Mouse (Mus musculus) hindbrain, embryonic 16.5 days (tissue): ENCODE results near the gene Psors1c2. TPM values are rescaled to one million over a fixed set of nuclear protein-coding genes. Genes with fewer than 3 reads are reported as not detected.

Experiments used
- ATAC-seq: fragments of 200-750 bp; cut with Nextera tagmentation; 2 replicates; pipeline ENCODE4 v1.8.0; 2017; ENCODE audit warnings: moderate TSS enrichment, moderate library complexity
- H3K27ac ChIP-seq: fragments of 300-500 bp; sonication (generic); 2 replicates; pipeline ENCODE4 v1.5.1; 2014; ENCODE audit warnings: low read depth, mild to moderate bottlenecking, control low read depth, low read length, moderate library complexity
- H3K27me3 ChIP-seq: fragments of 300-500 bp; sonication (generic); replicated peaks from 2 replicates; pipeline ENCODE4 v1.6.1; 2014; ENCODE audit warnings: low read length; ENCODE audit not compliant: control insufficient read depth, insufficient read depth
- H3K36me3 ChIP-seq: fragments of 300-500 bp; sonication (generic); 2 replicates; pipeline ENCODE4 v1.6.1; 2014; ENCODE audit warnings: mild to moderate bottlenecking, low read length, moderate library complexity, mixed read lengths; ENCODE audit not compliant: control insufficient read depth, insufficient read depth
- H3K4me1 ChIP-seq: fragments of 300-500 bp; sonication (generic); 2 replicates; pipeline ENCODE4 v1.6.1; 2014; ENCODE audit warnings: low read depth, low read length; ENCODE audit not compliant: control insufficient read depth, insufficient read depth
- H3K4me2 ChIP-seq: fragments of 300-500 bp; sonication (generic); 2 replicates; pipeline ENCODE4 v1.6.1; 2014; ENCODE audit warnings: mild to moderate bottlenecking, low read length, control low read depth, moderate library complexity
- H3K4me3 ChIP-seq: fragments of 300-500 bp; sonication (generic); 2 replicates; pipeline ENCODE4 v1.5.1; 2014; ENCODE audit warnings: mild to moderate bottlenecking, low read length, control low read depth, moderate library complexity
- H3K9ac ChIP-seq: fragments of 300-500 bp; sonication (generic); 2 replicates; pipeline ENCODE4 v1.6.1; 2014; ENCODE audit warnings: low read depth, mild to moderate bottlenecking, control low read depth, low read length, moderate library complexity
- H3K9me3 ChIP-seq: fragments of 300-500 bp; sonication (generic); 2 replicates; pipeline ENCODE4 v1.6.1; 2014; ENCODE audit warnings: mild to moderate bottlenecking, low read length, moderate library complexity; ENCODE audit not compliant: control insufficient read depth
- WGBS: fragments of 180-500 bp; shearing (Covaris S2); extraction: QIAGEN DNeasy Blood & Tissue Kit; methylation state at CpG from one replicate; pipeline ENCODE4 v1.1.7; 2014; 5-methylcytosine and 5-hydroxymethylcytosine counted together
- polyA plus RNA-seq: library from polyadenylated mRNA; unstranded; fragments of >200 nt; fragmentation: Nextera tagmentation; extraction: Ambion mirVana; gene quantifications from 2 replicates; pipeline ENCODE4 v1.2.1, GENCODE M21; 2015

The Psors1c2 gene
- polyA plus RNA-seq, 1 experiment from 2014 or later, result 0.94 TPM

DNA sequence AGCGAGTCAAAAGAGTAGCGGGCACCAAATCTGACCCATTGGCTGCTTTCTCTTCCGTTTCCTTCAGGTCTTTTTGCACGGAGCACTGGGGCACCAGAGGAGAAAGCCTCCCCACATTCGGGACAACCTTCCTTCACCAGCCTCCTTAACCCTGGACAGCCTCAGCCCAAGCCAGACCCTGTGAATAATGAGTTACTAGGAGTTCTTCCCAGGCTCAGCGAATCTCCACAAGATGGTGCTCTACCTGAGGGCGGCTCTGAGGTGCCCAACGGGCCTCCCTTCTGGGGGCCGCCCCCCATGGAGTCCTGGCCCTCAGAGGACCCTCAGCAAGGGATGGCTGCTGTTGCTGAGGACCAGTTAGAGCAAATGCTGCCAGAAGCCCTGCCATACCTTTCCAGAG is 34.8 kb downstream of the Psors1c2 start:
- WGBS, result 27% methylated on average over 9 of the region's 9 CpGs
- 0 out of 2 replicates have a peak, but pooled peaks cover 4% of the 10 kb centered on the region for H3K27me3 ChIP-seq
- no peak overlapping the region for H3K4me2 ChIP-seq
- H3K4me3 ChIP-seq, result no peak overlapping the region
- H3K4me1 ChIP-seq, result peaks cover 10% of the 10 kb centered on the region
- no peak for ATAC-seq
- no peaks in the 10 kb centered on the region for H3K9me3 ChIP-seq
- no peak overlapping the region; the same call in 1 of the 2 replicates for H3K9ac ChIP-seq
- no peak overlapping the region for H3K27ac ChIP-seq
- no peaks in the 10 kb centered on the region for H3K36me3 ChIP-seq

DNA sequence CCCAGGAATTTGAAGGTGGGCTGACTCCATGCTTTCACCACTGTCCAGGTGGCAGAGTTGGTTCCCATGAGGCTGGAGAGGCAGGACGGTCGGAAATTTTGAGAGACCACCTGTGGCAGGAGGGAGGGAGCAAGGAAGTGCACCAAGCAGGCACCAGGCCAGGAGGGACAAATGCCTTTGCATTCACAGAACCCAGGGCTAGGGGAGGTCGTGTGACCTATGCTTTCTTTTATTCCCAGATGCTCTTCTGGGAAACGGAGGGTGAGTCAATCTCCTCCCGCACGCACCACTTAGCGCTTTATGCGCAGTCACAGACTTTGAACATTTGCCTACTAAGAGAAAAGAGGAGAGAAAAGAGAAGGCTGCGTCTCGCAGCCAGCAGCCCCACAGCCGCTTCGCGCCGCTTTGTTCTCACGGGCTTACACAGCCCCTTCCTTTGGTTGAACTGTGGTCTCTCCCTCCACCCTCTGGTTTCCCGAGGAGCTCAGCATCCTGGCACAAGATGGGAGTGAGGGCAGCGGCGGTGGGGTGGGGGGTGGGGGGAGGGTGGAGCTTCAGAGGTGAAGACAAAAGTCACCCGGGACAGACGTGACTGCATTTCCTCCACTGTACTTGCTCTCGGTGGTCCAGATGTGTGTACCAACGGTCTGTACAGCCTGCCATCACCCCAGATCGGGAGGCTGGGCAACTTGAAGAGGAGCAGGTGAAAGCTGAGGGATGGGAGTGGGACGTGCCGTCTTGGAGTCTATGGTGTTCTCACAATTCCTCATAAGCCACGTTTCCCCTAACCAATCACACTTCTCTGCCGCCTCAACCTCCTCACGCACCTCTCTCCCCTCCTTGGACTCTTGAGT is 36.3 kb downstream of the Psors1c2 start:
- peak; percentile 75 for ATAC-seq
- Histone ChIP-seq H3K9me3 (no peaks in the 10 kb centered on the region), H3K9ac (peak overlapping the region; percentile 59), H3K36me3 (no peaks in the 10 kb centered on the region), H3K27ac (no peak overlapping the region), H3K4me2 (peak overlapping the region; percentile 67), H3K4me3 (peak overlapping the region; percentile 34), H3K4me1 (peaks cover 10% of the 10 kb centered on the region), H3K27me3 (0 out of 2 replicates have a peak, but pooled peaks cover 4% of the 10 kb centered on the region)
- 3% methylated on average over 28 of the region's 28 CpGs for WGBS

DNA sequence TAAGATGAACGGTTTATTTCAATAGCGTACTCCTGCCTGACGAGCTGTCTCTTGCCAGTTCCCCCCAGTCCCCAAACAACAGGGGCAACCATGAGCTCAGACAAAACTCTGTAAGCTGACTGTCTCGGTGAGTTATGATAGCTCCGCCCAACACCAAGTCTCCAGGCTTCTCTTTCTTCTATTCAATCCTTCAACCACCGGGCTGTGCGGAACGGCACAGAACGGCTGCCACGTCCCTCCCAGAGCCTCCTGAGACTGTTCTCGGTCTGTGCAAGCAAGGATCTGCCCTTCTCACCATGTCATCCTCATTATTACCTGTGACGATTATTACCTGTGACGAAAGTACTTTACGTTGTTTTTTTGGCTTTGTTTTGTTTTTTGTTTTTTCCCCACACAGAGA is 37.8 kb downstream of the Psors1c2 start:
- Histone ChIP-seq H3K4me2 (no peak overlapping the region), H3K4me1 (peaks cover 10% of the 10 kb centered on the region), H3K4me3 (no peak overlapping the region), H3K9me3 (no peaks in the 10 kb centered on the region), H3K36me3 (no peaks in the 10 kb centered on the region), H3K27ac (no peak overlapping the region), H3K27me3 (0 out of 2 replicates have a peak, but pooled peaks cover 4% of the 10 kb centered on the region), H3K9ac (no peak overlapping the region)
- WGBS, result 63% methylated on average over 14 of the region's 14 CpGs
- ATAC-seq, result no peak

DNA sequence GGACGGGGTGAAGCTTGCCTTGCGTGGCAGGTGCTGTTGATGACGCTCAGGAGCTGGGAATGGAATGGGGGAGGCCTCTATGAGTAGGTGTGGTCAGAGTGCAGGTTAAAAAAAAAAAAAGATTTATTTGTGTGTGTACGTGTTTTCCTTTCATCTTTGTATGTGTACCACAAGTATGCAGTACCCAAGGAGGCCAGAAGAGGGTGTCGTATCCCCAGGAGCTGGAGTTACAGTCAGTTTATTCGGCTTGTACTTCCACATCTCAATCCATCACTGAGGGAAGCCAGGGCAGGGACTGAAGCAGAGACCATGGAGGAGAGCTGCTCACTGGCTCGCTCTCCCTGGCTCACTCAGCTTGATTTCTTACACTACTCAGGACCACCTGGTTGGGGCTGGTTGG is 38.5 kb downstream of the Psors1c2 start:
- H3K27ac ChIP-seq, result no peak overlapping the region
- ATAC-seq, result no peak
- 0 out of 2 replicates have a peak, but pooled peaks cover 4% of the 10 kb centered on the region for H3K27me3 ChIP-seq
- no peak overlapping the region for H3K4me3 ChIP-seq
- H3K36me3 ChIP-seq, result no peaks in the 10 kb centered on the region
- 96% methylated on average over 7 of the region's 7 CpGs for WGBS
- H3K4me1 ChIP-seq, result peaks cover 10% of the 10 kb centered on the region
- no peak overlapping the region for H3K4me2 ChIP-seq
- no peaks in the 10 kb centered on the region for H3K9me3 ChIP-seq
- no peak overlapping the region for H3K9ac ChIP-seq

DNA sequence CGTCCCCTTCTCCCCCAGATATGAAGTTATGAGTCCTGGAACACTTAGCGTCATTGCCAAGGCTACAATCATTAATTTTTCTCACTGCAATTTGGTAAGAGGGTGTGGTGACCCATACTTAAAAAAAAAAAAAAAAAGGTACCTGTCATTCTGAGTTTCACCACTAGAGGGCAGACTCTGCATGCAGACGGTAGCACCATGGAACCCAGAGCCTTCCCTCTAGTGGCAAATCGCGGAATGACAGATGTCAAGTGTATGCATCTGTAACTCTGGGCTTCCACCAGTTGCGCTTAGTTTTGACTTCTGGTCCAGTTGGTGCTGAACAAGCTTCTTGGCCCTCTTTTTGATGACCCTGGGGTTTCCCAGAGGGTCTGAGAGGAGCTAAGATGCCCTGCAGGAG is 45.2 kb downstream of the Psors1c2 start:
- H3K4me3 ChIP-seq, result no peak overlapping the region
- H3K27ac ChIP-seq, result no peak overlapping the region
- no peak overlapping the region for H3K9ac ChIP-seq
- ATAC-seq, result no peak
- H3K4me1 ChIP-seq, result no peaks in the 10 kb centered on the region
- H3K4me2 ChIP-seq, result no peak overlapping the region
- WGBS, result 20% methylated on average over 6 of the region's 6 CpGs
- no peaks in the 10 kb centered on the region; the same call in 1 of the 2 replicates for H3K9me3 ChIP-seq
- H3K27me3 ChIP-seq, result no peaks in the 10 kb centered on the region
- no peaks in the 10 kb centered on the region for H3K36me3 ChIP-seq

DNA sequence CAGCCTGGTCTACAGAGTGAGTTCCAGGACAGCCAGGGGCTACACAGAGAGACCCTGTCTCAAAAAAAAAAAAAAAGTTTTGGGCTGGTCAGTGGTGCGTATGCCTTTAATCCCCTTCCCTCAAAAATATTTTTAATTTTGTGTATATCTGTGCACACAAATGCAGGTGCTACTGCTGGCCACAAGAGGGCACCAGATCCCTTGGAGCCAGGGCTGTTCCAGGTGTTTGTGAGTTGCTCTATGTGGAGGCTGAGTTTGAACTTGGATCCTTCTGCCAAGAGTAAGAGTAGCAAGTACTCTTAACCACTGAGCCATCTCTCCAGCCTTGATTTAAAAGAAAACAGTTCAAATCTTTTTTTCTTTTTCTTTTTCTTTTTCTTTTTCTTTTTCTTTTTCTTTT is 49.9 kb downstream of the Psors1c2 start:
- no peaks in the 10 kb centered on the region for H3K27me3 ChIP-seq
- H3K4me3 ChIP-seq, result no peak overlapping the region
- H3K9me3 ChIP-seq, result no peaks in the 10 kb centered on the region; the same call in none of the 2 replicates
- WGBS, result 100% methylated on average over 1 of the region's 1 CpGs
- no peak overlapping the region for H3K27ac ChIP-seq
- H3K9ac ChIP-seq, result no peak overlapping the region
- ATAC-seq, result no peak
- H3K4me1 ChIP-seq, result no peaks in the 10 kb centered on the region; the same call in 1 of the 2 replicates
- H3K4me2 ChIP-seq, result no peak overlapping the region
- H3K36me3 ChIP-seq, result no peaks in the 10 kb centered on the region

Other genes with a start within 250 kb of the Psors1c2 start
- gene H2-Q1, start 212.8 kb upstream of the Psors1c2 start, polyA plus RNA-seq, result 0.64 and 0.67 TPM in 2 replicates
- gene H2-Q2, start 191.0 kb upstream of the Psors1c2 start, polyA plus RNA-seq, result 3.7 and 6.3 TPM in 2 replicates
- 0.89 TPM in 2 replicates for gene H2-Q4, start 153.6 kb upstream of the Psors1c2 start, polyA plus RNA-seq
- 1.1 and 1.2 TPM in 2 replicates for gene H2-Q6, start 108.4 kb upstream of the Psors1c2 start, polyA plus RNA-seq
- gene H2-Q7, start 94.0 kb upstream of the Psors1c2 start, polyA plus RNA-seq, result 4.3 and 4.8 TPM in 2 replicates
- gene H2-Q10, start 63.1 kb upstream of the Psors1c2 start, polyA plus RNA-seq, result 0.11 and 0.21 TPM in 2 replicates
- not detected in 2 replicates for gene Pou5f1, start 27.2 kb upstream of the Psors1c2 start, polyA plus RNA-seq
- gene Tcf19, start 16.4 kb upstream of the Psors1c2 start, polyA plus RNA-seq, result 16.4 and 21.2 TPM in 2 replicates
- gene Cchcr1, start 16.1 kb upstream of the Psors1c2 start, polyA plus RNA-seq, result 5.8 and 6.3 TPM in 2 replicates
- gene Cdsn, start 18.9 kb downstream of the Psors1c2 start, polyA plus RNA-seq, result 0.19 and 0.28 TPM in 2 replicates
- gene 2300002M23Rik, start 34.2 kb downstream of the Psors1c2 start, polyA plus RNA-seq, result 0.11 and 0.12 TPM in 2 replicates
- not detected in 2 replicates for gene Sfta2, start 68.3 kb downstream of the Psors1c2 start, polyA plus RNA-seq
- gene Gm9573, start 93.4 kb downstream of the Psors1c2 start, polyA plus RNA-seq, result not detected in 2 replicates
- not detected in 2 replicates for gene Mucl3, start 110.5 kb downstream of the Psors1c2 start, polyA plus RNA-seq
- 16.7 and 17.9 TPM in 2 replicates for gene Vars2, start 134.4 kb downstream of the Psors1c2 start, polyA plus RNA-seq
- 27.8 and 28.1 TPM in 2 replicates for gene Gtf2h4, start 140.5 kb downstream of the Psors1c2 start, polyA plus RNA-seq
- 87.1 and 106 TPM in 2 replicates for gene Ddr1, start 171.4 kb downstream of the Psors1c2 start, polyA plus RNA-seq